Mouse (Mus musculus): ENCODE data around the gene Npm3. TPM values are rescaled to one million over a fixed set of nuclear protein-coding genes. Genes with fewer than 3 reads are reported as not detected.

Gene Npm3
- polyA plus RNA-seq, 1 experiment from 2014 or later: 6.5 TPM

- H3K4me2 ChIP-seq: peak overlapping the region; percentile 52
- peaks cover 10% of the 10 kb centered on the region; the same call in 1 of the 2 replicates for H3K36me3 ChIP-seq
- no peaks in the 10 kb centered on the region for H3K27me3 ChIP-seq
- peaks cover 36% of the 10 kb centered on the region for H3K4me1 ChIP-seq (replicated peaks)
- peak overlapping the region; percentile 4; the same call in 1 of the 2 replicates for H3K27ac ChIP-seq
- WGBS: 39% methylated on average over 17 of the region's 17 CpGs
- ATAC-seq (ENCODE audit: low FRiP score): no peak
- no peaks in the 10 kb centered on the region for H3K9me3 ChIP-seq
- peak overlapping the region; percentile 53 for H3K9ac ChIP-seq
- H3K4me3 ChIP-seq: peak overlapping the region; percentile 34
These were observed 34.7 kb upstream of the Npm3 start for GRCm38 (mm10) chr19:45783933-45784576.

GRCm38 (mm10) chr19:45783181-45783932 lies 34.0 kb upstream of the Npm3 start, which contains the start of gene Mgea5:
Mgea5 (minus strand) TSS chr19:45783837.
- peak; percentile 98 for ATAC-seq (ENCODE audit: low FRiP score)
- under 1% methylated on average over 53 of the region's 71 CpGs for WGBS
- no peaks in the 10 kb centered on the region for H3K27me3 ChIP-seq
- no peaks in the 10 kb centered on the region for H3K9me3 ChIP-seq
- peaks cover 13% of the 10 kb centered on the region for H3K36me3 ChIP-seq
- peak within 1 kb of the TSS; percentile 99 for H3K27ac ChIP-seq
- H3K9ac ChIP-seq: peak within 1 kb of the TSS; percentile 100
- peak within 1 kb of the TSS; percentile 99 for H3K4me3 ChIP-seq
- peak within 1 kb of the TSS; percentile 82 for H3K4me2 ChIP-seq
- peaks cover 40% of the 10 kb centered on the region for H3K4me1 ChIP-seq (replicated peaks)

GRCm38 (mm10) chr19:45782315-45783001 lies 33.1 kb upstream of the Npm3 start:
- Histone ChIP-seq H3K9ac (peak overlapping the region; percentile 100), H3K4me3 (peak overlapping the region; percentile 99), H3K27me3 (no peaks in the 10 kb centered on the region), H3K9me3 (no peaks in the 10 kb centered on the region), H3K27ac (peak overlapping the region; percentile 99), H3K4me2 (peak overlapping the region; percentile 82), H3K4me1 (replicated peaks) (peaks cover 40% of the 10 kb centered on the region), H3K36me3 (peaks cover 22% of the 10 kb centered on the region)
- WGBS: under 1% methylated on average over 35 of the region's 36 CpGs
- ATAC-seq (ENCODE audit: low FRiP score): peak; percentile 43

- Histone ChIP-seq H3K27ac (no peak overlapping the region), H3K9ac (peak overlapping the region; percentile 100), H3K4me3 (peak overlapping the region; percentile 99), H3K4me1 (replicated peaks) (peaks cover 40% of the 10 kb centered on the region), H3K4me2 (peak overlapping the region; percentile 82), H3K36me3 (peaks cover 30% of the 10 kb centered on the region), H3K27me3 (no peaks in the 10 kb centered on the region), H3K9me3 (no peaks in the 10 kb centered on the region)
- ATAC-seq (ENCODE audit: low FRiP score): no peak
- WGBS: 61% methylated on average over 8 of the region's 8 CpGs
These were observed 32.3 kb upstream of the Npm3 start for GRCm38 (mm10) chr19:45781676-45782075.

- peak overlapping the region; percentile 99 for H3K4me3 ChIP-seq
- WGBS: 92% methylated on average over 13 of the region's 13 CpGs
These were observed 31.0 kb upstream of the Npm3 start for GRCm38 (mm10) chr19:45780350-45780915.

GRCm38 (mm10) chr19:45775486-45775885 lies 26.1 kb upstream of the Npm3 start:
- H3K9ac ChIP-seq: no peak overlapping the region
- H3K27ac ChIP-seq: no peak overlapping the region
- peaks cover 18% of the 10 kb centered on the region for H3K4me1 ChIP-seq (replicated peaks)
- H3K36me3 ChIP-seq: peaks cover 90% of the 10 kb centered on the region
- WGBS: 89% methylated on average over 2 of the region's 2 CpGs
- H3K27me3 ChIP-seq: no peaks in the 10 kb centered on the region
- no peaks in the 10 kb centered on the region for H3K9me3 ChIP-seq
- no peak overlapping the region for H3K4me3 ChIP-seq
- no peak overlapping the region for H3K4me2 ChIP-seq
- ATAC-seq (ENCODE audit: low FRiP score): no peak

More at GRCm38 (mm10) chr19:45780350-45780915, 31.0 kb upstream of the Npm3 start:
- Histone ChIP-seq H3K27me3 (no peaks in the 10 kb centered on the region), H3K27ac (no peak overlapping the region), H3K9me3 (no peaks in the 10 kb centered on the region), H3K4me2 (peak overlapping the region; percentile 82), H3K36me3 (peaks cover 42% of the 10 kb centered on the region), H3K4me1 (replicated peaks) (peaks cover 40% of the 10 kb centered on the region), H3K9ac (peak overlapping the region; percentile 46)
- no peak for ATAC-seq (ENCODE audit: low FRiP score)

GRCm38 (mm10) chr19:45771501-45771900 lies 22.1 kb upstream of the Npm3 start:
- 96% methylated on average over 5 of the region's 5 CpGs for WGBS
- no peak for ATAC-seq (ENCODE audit: low FRiP score)
- Histone ChIP-seq H3K4me2 (no peak overlapping the region), H3K27me3 (no peaks in the 10 kb centered on the region), H3K4me1 (replicated peaks) (no peaks in the 10 kb centered on the region), H3K4me3 (no peak overlapping the region), H3K9ac (no peak overlapping the region), H3K36me3 (peaks cover 96% of the 10 kb centered on the region), H3K27ac (no peak overlapping the region), H3K9me3 (no peaks in the 10 kb centered on the region)

- WGBS: 92% methylated on average over 3 of the region's 3 CpGs
- no peaks in the 10 kb centered on the region for H3K27me3 ChIP-seq
- H3K4me2 ChIP-seq: no peak overlapping the region
- H3K9ac ChIP-seq: no peak overlapping the region
- peaks cover 90% of the 10 kb centered on the region for H3K36me3 ChIP-seq
- no peak for ATAC-seq (ENCODE audit: low FRiP score)
- no peaks in the 10 kb centered on the region for H3K4me1 ChIP-seq (replicated peaks)
- no peaks in the 10 kb centered on the region for H3K9me3 ChIP-seq
- no peak overlapping the region for H3K27ac ChIP-seq
- H3K4me3 ChIP-seq: no peak overlapping the region
These were observed 11.4 kb upstream of the Npm3 start for GRCm38 (mm10) chr19:45760810-45761209.

GRCm38 (mm10) chr19:45758671-45759070 lies 9.3 kb upstream of the Npm3 start:
- no peak for ATAC-seq (ENCODE audit: low FRiP score)
- Histone ChIP-seq H3K9ac (no peak overlapping the region), H3K9me3 (no peaks in the 10 kb centered on the region), H3K36me3 (peaks cover 92% of the 10 kb centered on the region), H3K4me2 (no peak overlapping the region), H3K4me1 (replicated peaks) (no peaks in the 10 kb centered on the region), H3K4me3 (no peak overlapping the region), H3K27me3 (no peaks in the 10 kb centered on the region), H3K27ac (no peak overlapping the region)
- 92% methylated on average over 5 of the region's 5 CpGs for WGBS

GRCm38 (mm10) chr19:45753551-45753950 lies 4.2 kb upstream of the Npm3 start:
- Histone ChIP-seq H3K27ac (no peak overlapping the region), H3K4me3 (no peak overlapping the region), H3K9ac (no peak overlapping the region), H3K4me1 (replicated peaks) (peaks cover 9% of the 10 kb centered on the region), H3K9me3 (no peaks in the 10 kb centered on the region), H3K27me3 (no peaks in the 10 kb centered on the region), H3K36me3 (peaks cover 66% of the 10 kb centered on the region), H3K4me2 (no peak overlapping the region)
- WGBS: 91% methylated on average over 3 of the region's 3 CpGs
- no peak for ATAC-seq (ENCODE audit: low FRiP score)

GRCm38 (mm10) chr19:45751881-45752280 lies 2.5 kb upstream of the Npm3 start:
- peaks cover 18% of the 10 kb centered on the region for H3K4me1 ChIP-seq (replicated peaks)
- H3K9me3 ChIP-seq: no peaks in the 10 kb centered on the region
- no peak overlapping the region for H3K27ac ChIP-seq
- H3K9ac ChIP-seq: no peak overlapping the region
- peaks cover 51% of the 10 kb centered on the region for H3K36me3 ChIP-seq
- H3K4me3 ChIP-seq: no peak overlapping the region
- 94% methylated on average over 7 of the region's 7 CpGs for WGBS
- peaks cover 11% of the 10 kb centered on the region for H3K27me3 ChIP-seq
- no peak for ATAC-seq (ENCODE audit: low FRiP score)
- no peak overlapping the region for H3K4me2 ChIP-seq

GRCm38 (mm10) chr19:45748691-45749242 lies 624 bp downstream of the Npm3 start:
- 3% methylated on average over 33 of the region's 33 CpGs for WGBS
- Histone ChIP-seq H3K4me3 (peak overlapping the region; percentile 87), H3K4me2 (peak overlapping the region; percentile 96), H3K9ac (peak overlapping the region; percentile 87), H3K4me1 (replicated peaks) (peaks cover 30% of the 10 kb centered on the region), H3K27me3 (peaks cover 42% of the 10 kb centered on the region), H3K27ac (no peak overlapping the region), H3K9me3 (no peaks in the 10 kb centered on the region), H3K36me3 (peaks cover 20% of the 10 kb centered on the region)
- peak; percentile 53 for ATAC-seq (ENCODE audit: low FRiP score)

Measured in hindbrain, embryonic 13.5 days (tissue).